Mouse (Mus musculus): ENCODE data around the gene Atf7ip2. TPM values are rescaled to one million over a fixed set of nuclear protein-coding genes. Genes with fewer than 3 reads are reported as not detected.

Gene Atf7ip2
- total RNA-seq, 2 experiments from 2014 or later, result 0.38 TPM; not detected in 1

- DNase-seq (ENCODE audit: low spot score in 2 of 2), result no peak
These were observed 95.6 kb downstream of the Atf7ip2 start for GRCm38 (mm10) chr16:10288115-10288514.

DNA sequence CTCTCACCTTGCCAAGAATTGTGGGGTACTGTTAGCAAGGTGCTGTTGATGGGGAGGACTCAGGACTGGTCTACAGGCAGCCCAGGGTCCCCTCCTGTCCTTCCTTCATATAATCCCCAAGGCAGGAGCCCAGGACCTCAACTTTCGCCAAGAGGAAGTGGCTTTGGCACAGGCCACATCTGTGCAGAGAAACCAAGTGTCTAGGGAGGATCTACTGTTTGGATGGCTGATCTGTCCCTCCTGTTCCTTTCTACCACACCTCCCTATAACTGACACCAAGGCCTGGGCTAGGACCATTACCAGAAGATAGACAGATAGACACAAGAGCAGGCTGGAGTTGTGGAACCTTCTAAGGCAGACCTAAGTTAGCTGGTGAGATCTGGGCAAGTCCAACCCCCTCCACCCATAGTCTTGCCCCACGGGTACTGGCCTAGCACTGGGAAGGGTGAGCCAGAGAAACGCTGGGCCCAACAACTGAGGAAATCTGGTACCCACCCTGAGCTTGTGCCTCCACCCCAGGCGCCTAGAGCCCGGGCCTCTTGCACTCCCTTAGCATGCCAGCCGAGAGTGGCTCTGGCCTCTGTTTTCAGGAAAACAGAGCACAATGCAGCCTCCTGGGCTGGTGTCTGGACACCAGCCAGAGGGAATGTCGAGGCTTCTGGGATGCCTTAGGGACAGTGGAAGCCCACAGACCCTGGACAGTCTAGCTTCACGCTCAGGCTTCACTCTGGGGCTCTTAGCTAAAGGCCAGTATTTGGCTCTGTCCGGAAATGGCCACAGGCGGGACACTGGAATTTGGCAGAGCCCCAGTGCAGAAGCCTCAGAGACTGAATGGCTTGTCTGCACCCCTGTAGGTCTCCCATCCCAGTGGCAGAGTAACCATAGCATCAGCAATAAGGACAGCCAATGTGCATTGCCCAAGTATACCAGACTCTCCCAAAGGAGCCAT lies 105.5 kb downstream of the Atf7ip2 start:
- DNase-seq (ENCODE audit: low spot score in 2 of 2), result no peak

DNA sequence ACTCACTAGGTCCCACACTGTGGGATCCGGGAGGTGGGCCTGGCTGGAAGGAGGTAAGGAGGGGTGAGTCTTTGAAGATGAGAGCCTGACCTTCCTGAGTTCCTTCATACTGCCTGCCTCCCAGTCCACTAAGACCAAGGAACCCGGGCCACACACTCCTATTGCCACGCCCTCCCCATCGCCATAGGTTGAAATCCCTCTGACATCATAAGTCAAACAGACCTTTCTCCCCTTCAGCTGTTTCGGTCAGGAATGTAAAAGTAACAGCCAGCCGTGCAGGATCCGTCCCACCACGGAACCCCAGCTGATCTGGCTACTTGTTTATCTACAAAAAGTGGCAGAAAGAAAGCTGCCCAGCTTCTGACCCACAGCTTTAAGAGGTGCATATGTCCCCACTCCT lies 107.1 kb downstream of the Atf7ip2 start:
- DNase-seq (ENCODE audit: low spot score in 2 of 2), result no peak

GRCm38 (mm10) chr16:10300231-10301186 lies 108.0 kb downstream of the Atf7ip2 start:
- DNase-seq (ENCODE audit: low spot score in 2 of 2), result no peak

Small RNAs within 50 kb of the gene (microRNA-seq; reads per million reads assigned to microRNA genes)
- 0 reads per million in 2 experiments for gene Gm22932

Other genes with a start within 250 kb of the Atf7ip2 start
- gene Grin2a, start 197.2 kb upstream of the Atf7ip2 start, total RNA-seq (2021), result 100 to 1,000 TPM; 327 to 355 TPM
- gene Rpl39l, start 22.5 kb upstream of the Atf7ip2 start, total RNA-seq (2021), result not detected
- gene Emp2, start 121.3 kb downstream of the Atf7ip2 start, total RNA-seq (2021), result 10 to 100 TPM; 14.7 to 15.5 TPM
- 1 to 10 TPM; 6.3 to 9.6 TPM for gene Tekt5, start 202.8 kb downstream of the Atf7ip2 start, total RNA-seq (2021)
- gene Nubp1, start 219.2 kb downstream of the Atf7ip2 start, total RNA-seq (2021), result 10 to 100 TPM; 14.2 to 16.1 TPM